In the genomic region with DNA sequence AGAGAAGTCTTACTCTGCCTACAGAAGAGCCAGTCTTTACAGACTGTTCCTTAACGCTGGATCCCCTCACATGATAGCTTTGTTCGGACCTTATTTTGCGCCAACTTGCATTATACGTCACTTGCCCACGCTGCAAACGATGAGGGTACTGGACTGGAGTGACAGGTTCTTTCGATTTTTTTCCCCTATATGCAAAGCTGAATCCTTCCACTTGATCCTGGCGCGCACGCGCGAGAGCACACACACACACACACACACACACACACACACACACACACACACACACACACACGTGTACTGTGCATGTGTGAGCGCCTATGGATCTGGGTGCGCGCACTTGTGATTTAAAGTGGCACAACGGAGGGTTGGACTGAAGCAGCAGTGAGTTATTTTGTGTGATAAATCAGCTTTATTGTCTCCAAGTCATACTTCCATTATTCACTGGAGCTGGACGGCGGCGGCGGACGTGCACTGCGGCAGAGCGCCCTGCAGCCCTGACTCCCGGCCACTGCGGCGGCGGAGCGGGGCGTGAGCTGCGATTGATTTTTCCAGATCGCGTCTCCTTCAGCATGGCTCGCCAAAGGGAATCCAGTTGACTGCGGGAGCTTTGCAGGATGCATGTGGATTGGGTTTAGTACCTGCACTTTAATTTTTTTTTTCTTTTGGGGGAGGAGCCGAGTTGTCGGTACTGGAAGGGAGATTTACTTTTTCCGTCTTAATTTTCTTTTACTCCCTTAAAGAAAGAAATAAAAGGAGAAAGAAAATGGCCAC, we compare ENCODE assay signal across 9 mouse cellular contexts. TPM values are rescaled to one million over a fixed set of nuclear protein-coding genes. Genes with fewer than 3 reads are reported as not detected.
DNase-seq lines count a peak whose midpoint lies in the region; ATAC-seq and TF ChIP-seq lines count a peak whose summit lies in the region.
"Had no signal": no experiment of that assay in that cellular context is flagged by ENCODE, and none has a peak within 500 bp of the region (broad histone marks: within the 10 kb centered on the region; RNA-seq: fewer than 3 reads in every experiment).

No protein-coding gene starts in this region.

- DNase-seq in thymus, adult 2 months: peak; percentile 27
- no peak for DNase-seq in thymus, postnatal 10 days (ENCODE audit: low spot score in 2 of 2)
- DNase-seq in heart, adult 11 months: peak; percentile 96
- DNase-seq in midbrain, embryonic 11.5 days (ENCODE audit: low spot score, missing footprints): peak; percentile 97

- no peak for TF ChIP-seq CTCF in thymus, adult 2 months (IDR thresholded peaks at IDR 0.05; ENCODE audit: borderline replicate concordance, control insufficient read depth, extremely low read depth, insufficient read depth, low read length, poor library complexity)

- no peaks in the 10 kb centered on the region for H3K36me3 ChIP-seq in thymus, adult 2 months (ENCODE audit: control insufficient read depth, insufficient read depth, low read length)
- no peaks in the 10 kb centered on the region for H3K36me3 ChIP-seq in embryonic facial prominence, embryonic 12.5 days
- no peaks in the 10 kb centered on the region for H3K36me3 ChIP-seq in intestine, embryonic 16.5 days (ENCODE audit: control insufficient read depth, insufficient read depth, low read length)
- H3K36me3 ChIP-seq in limb, embryonic 12.5 days: no peaks in the 10 kb centered on the region
- H3K36me3 ChIP-seq in midbrain, embryonic 11.5 days (ENCODE audit: control insufficient read depth, insufficient read depth, low read length): no peaks in the 10 kb centered on the region
- no peaks in the 10 kb centered on the region for H3K36me3 ChIP-seq in stomach, embryonic 14.5 days (ENCODE audit: control insufficient read depth, insufficient read depth, low read length)

- peak; percentile 74 for ATAC-seq in embryonic facial prominence, embryonic 12.5 days (ENCODE audit: insufficient number of reproducible peaks, insufficient read depth, low FRiP score, low TSS enrichment)
- ATAC-seq in intestine, embryonic 16.5 days: peak; percentile 84
- peak; percentile 61; the same call in 1 of the 2 replicates for ATAC-seq in limb, embryonic 12.5 days (ENCODE audit: insufficient number of reproducible peaks, insufficient read depth, low FRiP score, low TSS enrichment, low read depth)
- peak; percentile 89 for ATAC-seq in midbrain, embryonic 11.5 days (ENCODE audit: low FRiP score)
- peak; percentile 79 for ATAC-seq in stomach, embryonic 14.5 days (ENCODE audit: insufficient number of reproducible peaks, insufficient read depth, low FRiP score, low read depth)

- H3K4me2 ChIP-seq in embryonic facial prominence, embryonic 12.5 days (replicated peaks): peak overlapping the region; percentile 66
- H3K4me2 ChIP-seq in intestine, embryonic 16.5 days (ENCODE audit: low read depth, low read length): peak overlapping the region; percentile 74
- H3K4me2 ChIP-seq in limb, embryonic 12.5 days: peak overlapping the region; percentile 64
- H3K4me2 ChIP-seq in midbrain, embryonic 11.5 days: peak overlapping the region; percentile 51
- H3K4me2 ChIP-seq in stomach, embryonic 14.5 days (replicated peaks; ENCODE audit: low read depth, low read length): peak overlapping the region; percentile 69

- H3K4me1 ChIP-seq in thymus, adult 2 months (replicated peaks; ENCODE audit: control insufficient read depth, insufficient read depth, low read length): peaks cover 8% of the 10 kb centered on the region
- H3K4me1 ChIP-seq in embryonic facial prominence, embryonic 12.5 days: peaks cover 9% of the 10 kb centered on the region
- peaks cover 14% of the 10 kb centered on the region; the same call in 1 of the 2 replicates for H3K4me1 ChIP-seq in intestine, embryonic 16.5 days (ENCODE audit: control insufficient read depth, insufficient read depth, low read length)
- H3K4me1 ChIP-seq in limb, embryonic 12.5 days (replicated peaks): peaks cover 51% of the 10 kb centered on the region
- peaks cover 10% of the 10 kb centered on the region; the same call in 1 of the 2 replicates for H3K4me1 ChIP-seq in midbrain, embryonic 11.5 days (ENCODE audit: control insufficient read depth, insufficient read depth, low read length)
- H3K4me1 ChIP-seq in stomach, embryonic 14.5 days (ENCODE audit: control insufficient read depth, insufficient read depth, low read length): peaks cover 6% of the 10 kb centered on the region; the same call in 1 of the 2 replicates

- H3K4me3 ChIP-seq in thymus, adult 2 months (ENCODE audit: control insufficient read depth, insufficient read depth, low read length): peak overlapping the region; percentile 66
- H3K4me3 ChIP-seq in embryonic facial prominence, embryonic 12.5 days: peak overlapping the region; percentile 48
- peak overlapping the region; percentile 55 for H3K4me3 ChIP-seq in intestine, embryonic 16.5 days (ENCODE audit: low read length)
- peak overlapping the region; percentile 48 for H3K4me3 ChIP-seq in limb, embryonic 12.5 days (replicated peaks)
- peak overlapping the region; percentile 40 for H3K4me3 ChIP-seq in midbrain, embryonic 11.5 days (ENCODE audit: low read depth, low read length)
- H3K4me3 ChIP-seq in stomach, embryonic 14.5 days (ENCODE audit: low read depth, low read length): peak overlapping the region; percentile 41

- H3K27ac ChIP-seq in thymus, adult 2 months (ENCODE audit: control insufficient read depth, insufficient read depth, low read length): no peak overlapping the region
- H3K27ac ChIP-seq in embryonic facial prominence, embryonic 12.5 days: peak overlapping the region; percentile 80
- H3K27ac ChIP-seq in intestine, embryonic 16.5 days (ENCODE audit: low read length): peak overlapping the region; percentile 30; the same call in 1 of the 2 replicates
- H3K27ac ChIP-seq in limb, embryonic 12.5 days: peak overlapping the region; percentile 81
- no peak overlapping the region for H3K27ac ChIP-seq in midbrain, embryonic 11.5 days (ENCODE audit: low read depth, low read length)
- H3K27ac ChIP-seq in stomach, embryonic 14.5 days (ENCODE audit: low read length): peak overlapping the region; percentile 77

- 2% methylated on average over 38 of the region's 38 CpGs for WGBS in thymus, adult 2 months
- WGBS in embryonic facial prominence, embryonic 12.5 days: 1% methylated on average over 38 of the region's 38 CpGs
- WGBS in intestine, embryonic 16.5 days: under 1% methylated on average over 38 of the region's 38 CpGs
- WGBS in limb, embryonic 12.5 days: under 1% methylated on average over 38 of the region's 38 CpGs
- under 1% methylated on average over 38 of the region's 38 CpGs for whole genome bisulfite sequencing in midbrain, embryonic 11.5 days
- WGBS in stomach, embryonic 14.5 days: under 1% methylated on average over 38 of the region's 38 CpGs

- H3K9me3 ChIP-seq in embryonic facial prominence, embryonic 12.5 days: no peaks in the 10 kb centered on the region
- no peaks in the 10 kb centered on the region for H3K9me3 ChIP-seq in intestine, embryonic 16.5 days (ENCODE audit: control insufficient read depth, low read length)
- no peaks in the 10 kb centered on the region for H3K9me3 ChIP-seq in limb, embryonic 12.5 days
- H3K9me3 ChIP-seq in midbrain, embryonic 11.5 days (ENCODE audit: control insufficient read depth, low read length): no peaks in the 10 kb centered on the region
- no peaks in the 10 kb centered on the region for H3K9me3 ChIP-seq in stomach, embryonic 14.5 days (ENCODE audit: control insufficient read depth, low read depth, low read length)

- TF ChIP-seq POLR2A in thymus, adult 2 months (IDR thresholded peaks at IDR 0.05; ENCODE audit: control insufficient read depth, extremely low read depth, insufficient read depth, low read length, poor library complexity): no peak

- H3K27me3 ChIP-seq in thymus, adult 2 months (ENCODE audit: control insufficient read depth, insufficient read depth, low read length): peaks cover 3% of the 10 kb centered on the region
- peaks cover 19% of the 10 kb centered on the region for H3K27me3 ChIP-seq in embryonic facial prominence, embryonic 12.5 days
- H3K27me3 ChIP-seq in intestine, embryonic 16.5 days (replicated peaks; ENCODE audit: control insufficient read depth, insufficient read depth, low read length): peaks cover 11% of the 10 kb centered on the region; the same call in 1 of the 2 replicates
- H3K27me3 ChIP-seq in limb, embryonic 12.5 days: peaks cover 4% of the 10 kb centered on the region; the same call in 1 of the 2 replicates
- H3K27me3 ChIP-seq in midbrain, embryonic 11.5 days (ENCODE audit: control insufficient read depth, insufficient read depth, low read length): peaks cover 72% of the 10 kb centered on the region
- no peaks in the 10 kb centered on the region for H3K27me3 ChIP-seq in stomach, embryonic 14.5 days (ENCODE audit: control insufficient read depth, insufficient read depth, low read length)
- H3K27me3 ChIP-seq: CH12.LX had no signal

- H3K9ac ChIP-seq in embryonic facial prominence, embryonic 12.5 days: peak overlapping the region; percentile 54
- H3K9ac ChIP-seq in intestine, embryonic 16.5 days (ENCODE audit: low read depth, low read length): peak overlapping the region; percentile 63
- peak overlapping the region; percentile 63 for H3K9ac ChIP-seq in limb, embryonic 12.5 days (replicated peaks)
- H3K9ac ChIP-seq in midbrain, embryonic 11.5 days (ENCODE audit: low read length): peak overlapping the region; percentile 64
- H3K9ac ChIP-seq in stomach, embryonic 14.5 days (replicated peaks; ENCODE audit: low read depth, low read length): peak overlapping the region; percentile 39

RNA-seq across cellular contexts. Expression of a gene that starts 15.1 kb away (rescaled TPM):
- polyA plus RNA-seq in thymus, adult 2 months (2012; rRNA removed): 26.4 and 33.6 TPM in 2 replicates
- 51.0 and 51.5 TPM in 2 replicates for polyA plus RNA-seq in embryonic facial prominence, embryonic 12.5 days (2016; fragmentation: Nextera tagmentation; extraction: Ambion mirVana)
- polyA plus RNA-seq in intestine, embryonic 16.5 days (2015; fragmentation: Nextera tagmentation; extraction: Ambion mirVana): 23.7 and 24.0 TPM in 2 replicates
- 53.9 and 56.7 TPM in 2 replicates for polyA plus RNA-seq in limb, embryonic 12.5 days (2016; fragmentation: Nextera tagmentation; extraction: Ambion mirVana)
- polyA plus RNA-seq in midbrain, embryonic 11.5 days (2014; fragmentation: Nextera tagmentation; extraction: Ambion mirVana): 14.1 and 15.8 TPM in 2 replicates
- polyA plus RNA-seq in stomach, embryonic 14.5 days (2014; fragmentation: Nextera tagmentation; extraction: Ambion mirVana): 73.9 and 78.4 TPM in 2 replicates

RNA-seq across cellular contexts. Expression of a gene that starts 20.5 kb away (rescaled TPM):
- polyA plus RNA-seq in thymus, adult 2 months (2012; rRNA removed): 0.09 TPM in 1 of 2 replicates, not detected in the other
- 7.5 and 8.7 TPM in 2 replicates for polyA plus RNA-seq in embryonic facial prominence, embryonic 12.5 days (2016; fragmentation: Nextera tagmentation; extraction: Ambion mirVana)
- polyA plus RNA-seq in intestine, embryonic 16.5 days (2015; fragmentation: Nextera tagmentation; extraction: Ambion mirVana): 2.5 and 2.6 TPM in 2 replicates
- polyA plus RNA-seq in limb, embryonic 12.5 days (2016; fragmentation: Nextera tagmentation; extraction: Ambion mirVana): 5.4 and 6.4 TPM in 2 replicates
- polyA plus RNA-seq in midbrain, embryonic 11.5 days (2014; fragmentation: Nextera tagmentation; extraction: Ambion mirVana): 6.5 and 7.7 TPM in 2 replicates
- 5.7 and 6.3 TPM in 2 replicates for polyA plus RNA-seq in stomach, embryonic 14.5 days (2014; fragmentation: Nextera tagmentation; extraction: Ambion mirVana)

Comparison
In these comparisons a context has a peak if more than half of its experiments do, and no peak if none do; other contexts are left out.
1. DNase-seq: peak in thymus, adult 2 months (single experiment), heart, adult 11 months (single experiment) and midbrain, embryonic 11.5 days (single experiment); none in thymus, postnatal 10 days (0 of 2).
2. H3K27ac ChIP-seq: peak in embryonic facial prominence, embryonic 12.5 days (single experiment), intestine, embryonic 16.5 days (single experiment), limb, embryonic 12.5 days (single experiment) and stomach, embryonic 14.5 days (single experiment); none in thymus, adult 2 months (single experiment) and midbrain, embryonic 11.5 days (single experiment).
3. Peak in every context shown above with its lines, with median percentiles within 50 percentile points of each other: H3K4me3 ChIP-seq, ATAC-seq, H3K4me2 ChIP-seq and H3K9ac ChIP-seq.